8 mouse cellular contexts compared by ENCODE assay signal in the genomic region with DNA sequence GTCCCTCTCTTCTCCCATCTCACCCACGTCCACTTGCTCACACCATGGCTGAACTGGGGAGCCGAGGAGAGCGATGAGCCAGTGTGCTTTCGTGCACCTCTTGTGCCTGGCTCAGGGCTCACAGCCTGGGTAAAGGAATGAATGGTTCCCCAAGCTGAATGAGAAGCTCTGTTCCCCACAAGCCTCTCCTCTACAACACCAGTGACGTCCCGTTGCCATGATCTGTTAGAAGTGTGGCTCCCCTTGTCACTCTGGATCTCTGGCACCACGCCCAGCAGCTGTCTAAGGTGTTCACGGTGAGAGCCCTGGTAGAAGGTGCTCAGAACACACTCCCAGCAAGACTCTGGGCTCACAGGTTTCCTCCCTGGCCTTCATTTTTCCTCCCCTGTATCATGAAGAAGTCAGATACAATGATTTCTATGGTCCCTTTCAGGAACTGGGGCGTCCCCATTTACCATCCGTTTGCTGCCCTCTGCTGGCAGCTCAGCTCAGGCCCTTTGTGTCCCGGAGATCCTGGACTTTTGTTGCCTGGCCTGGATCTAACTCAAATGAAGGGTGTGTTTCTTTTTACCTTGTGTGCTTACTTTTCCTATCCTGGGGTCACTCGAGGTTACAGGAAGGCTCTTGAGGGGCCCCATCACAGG. TPM values are rescaled to one million over a fixed set of nuclear protein-coding genes. Genes with fewer than 3 reads are reported as not detected.
A peak's percentile ranks its signal among the peaks of the same experiment; 100 is the strongest.
DNase-seq lines count a peak whose midpoint lies in the region; ATAC-seq lines count a peak whose summit lies in the region.

No protein-coding gene starts in this region.

- H3K4me3 ChIP-seq in intestine, embryonic 16.5 days (ENCODE audit: low read length) = no peak overlapping the region

- no peak overlapping the region for H3K9ac ChIP-seq in intestine, embryonic 16.5 days (ENCODE audit: low read depth, low read length)

- no peak overlapping the region for H3K27ac ChIP-seq in intestine, embryonic 16.5 days (ENCODE audit: low read length)

- intact Hi-C loops in left cerebral cortex, postnatal 14 days (cut with DNase I) = loop anchor here (1.0 to 5.0 kb wide), 3 partner anchors 192 to 415 kb away; a partner anchor contains a TSS

- no peaks in the 10 kb centered on the region for H3K36me3 ChIP-seq in intestine, embryonic 16.5 days (ENCODE audit: control insufficient read depth, insufficient read depth, low read length)

- H3K9me3 ChIP-seq in intestine, embryonic 16.5 days (ENCODE audit: control insufficient read depth, low read length) = no peaks in the 10 kb centered on the region

- no peaks in the 10 kb centered on the region for H3K27me3 ChIP-seq in intestine, embryonic 16.5 days (replicated peaks; ENCODE audit: control insufficient read depth, insufficient read depth, low read length)

- H3K4me2 ChIP-seq in intestine, embryonic 16.5 days (ENCODE audit: low read depth, low read length) = no peak overlapping the region

- peak; percentile 64; the same call in 1 of the 2 replicates for ATAC-seq in intestine, embryonic 16.5 days

- no peaks in the 10 kb centered on the region for H3K4me1 ChIP-seq in intestine, embryonic 16.5 days (ENCODE audit: control insufficient read depth, insufficient read depth, low read length)

- 48% methylated on average over 12 of the region's 12 CpGs for WGBS in intestine, embryonic 16.5 days

- peak; percentile 93 for DNase-seq in adipocyte (ENCODE audit: low spot score)
- DNase-seq in cerebellum, postnatal 14 days = peak; percentile 93 to 96
- DNase-seq in frontal cortex, postnatal 25 days (ENCODE audit: low spot score in 2 of 2) = peak; percentile 66 to 75
- DNase-seq in left cerebral cortex, postnatal 14 days (ENCODE audit: low spot score in 2 of 2) = peak; percentile 84 to 90
- DNase-seq in mesoderm, embryonic 11.5 days (ENCODE audit: low read depth, low spot score) = peak; percentile 87
- DNase-seq in right cerebral cortex, postnatal 36 days (ENCODE audit: low spot score in 2 of 2) = peak; percentile 62 to 68
- peak; percentile 70 for DNase-seq in yolk sac, embryonic 10.5 days (ENCODE audit: low spot score)

RNA-seq across cellular contexts. Expression of a gene that starts 51.1 kb away (rescaled TPM):
- 6.2 and 7.7 TPM in 2 replicates for polyA plus RNA-seq in intestine, embryonic 16.5 days (2015; fragmentation: Nextera tagmentation; extraction: Ambion mirVana)
- total RNA-seq in left cerebral cortex, postnatal 14 days (2021) = 1 to 10 TPM; 3.3 to 3.6 TPM
